In genomic region chr10:75932081-75932678, GRCm38 (mm10) we compare ENCODE assay signal across 8 mouse cellular contexts. TPM values are rescaled to one million over a fixed set of nuclear protein-coding genes. Genes with fewer than 3 reads are reported as not detected.
DNase-seq lines count a peak whose midpoint lies in the region; ATAC-seq lines count a peak whose summit lies in the region.

No protein-coding gene starts in this region.

- peak overlapping the region; percentile 84 for H3K27ac ChIP-seq in embryonic facial prominence, embryonic 14.5 days (replicated peaks; ENCODE audit: low read depth, low read length)
- H3K27ac ChIP-seq in limb, embryonic 13.5 days = peak overlapping the region; percentile 85
- 0 out of 2 replicates have a peak overlapping the region, but pooled peaks have one; percentile 45 for H3K27ac ChIP-seq in midbrain, embryonic 14.5 days (replicated peaks; ENCODE audit: low read depth, low read length)

- intact Hi-C loops in heart, postnatal 36 days (cut with DNase I) = no loop called here

- H3K9ac ChIP-seq in embryonic facial prominence, embryonic 14.5 days (ENCODE audit: low read depth, low read length) = peak overlapping the region; percentile 88
- H3K9ac ChIP-seq in limb, embryonic 13.5 days = peak overlapping the region; percentile 96
- H3K9ac ChIP-seq in midbrain, embryonic 14.5 days (replicated peaks; ENCODE audit: low read length) = peak overlapping the region; percentile 79

- peak overlapping the region; percentile 88 for H3K4me2 ChIP-seq in embryonic facial prominence, embryonic 14.5 days (ENCODE audit: low read depth, low read length)
- peak overlapping the region; percentile 89 for H3K4me2 ChIP-seq in limb, embryonic 13.5 days (replicated peaks)
- peak overlapping the region; percentile 95 for H3K4me2 ChIP-seq in midbrain, embryonic 14.5 days (ENCODE audit: low read length)

- peaks cover 30% of the 10 kb centered on the region for H3K4me1 ChIP-seq in embryonic facial prominence, embryonic 14.5 days (ENCODE audit: control insufficient read depth, insufficient read depth, low read length)
- peaks cover 51% of the 10 kb centered on the region for H3K4me1 ChIP-seq in limb, embryonic 13.5 days
- peaks cover 34% of the 10 kb centered on the region for H3K4me1 ChIP-seq in midbrain, embryonic 14.5 days (ENCODE audit: control insufficient read depth, insufficient read depth, low read length)

- WGBS in embryonic facial prominence, embryonic 14.5 days = under 1% methylated on average over 23 of the region's 44 CpGs
- WGBS in limb, embryonic 13.5 days = under 1% methylated on average over 44 of the region's 44 CpGs
- WGBS in midbrain, embryonic 14.5 days = 1% methylated on average over 41 of the region's 44 CpGs

- peak overlapping the region; percentile 60 for H3K4me3 ChIP-seq in embryonic facial prominence, embryonic 14.5 days (ENCODE audit: low read depth, low read length)
- peak overlapping the region; percentile 71 for H3K4me3 ChIP-seq in limb, embryonic 13.5 days
- peak overlapping the region; percentile 50 for H3K4me3 ChIP-seq in midbrain, embryonic 14.5 days (replicated peaks; ENCODE audit: low read depth, low read length)

- H3K27me3 ChIP-seq in embryonic facial prominence, embryonic 14.5 days (replicated peaks; ENCODE audit: control insufficient read depth, insufficient read depth, low read length) = peaks cover 17% of the 10 kb centered on the region
- peaks cover 25% of the 10 kb centered on the region for H3K27me3 ChIP-seq in limb, embryonic 13.5 days
- peaks cover 14% of the 10 kb centered on the region for H3K27me3 ChIP-seq in midbrain, embryonic 14.5 days (ENCODE audit: control insufficient read depth, insufficient read depth, low read length)

- peak; percentile 41 to 45 for DNase-seq in cerebellum, postnatal 10 days
- DNase-seq in cerebellum, adult 8-10 months = no peak
- DNase-seq in MN1 (ENCODE audit: low spot score) = peak; percentile 72
- DNase-seq in embryonic facial prominence, embryonic 14.5 days (ENCODE audit: low spot score) = peak; percentile 78
- peak; percentile 72 to 76 for DNase-seq in heart, postnatal 36 days
- peak; percentile 75 for DNase-seq in midbrain, embryonic 14.5 days
- DNase-seq in thymus, postnatal 36 days = peak; percentile 36 to 48

- peaks cover 12% of the 10 kb centered on the region for H3K36me3 ChIP-seq in embryonic facial prominence, embryonic 14.5 days (ENCODE audit: control insufficient read depth, insufficient read depth, low read length)
- H3K36me3 ChIP-seq in limb, embryonic 13.5 days = peaks cover 14% of the 10 kb centered on the region
- H3K36me3 ChIP-seq in midbrain, embryonic 14.5 days (ENCODE audit: control insufficient read depth, insufficient read depth, low read length) = 0 out of 2 replicates have a peak, but pooled peaks cover 3% of the 10 kb centered on the region

- no peaks in the 10 kb centered on the region for H3K9me3 ChIP-seq in embryonic facial prominence, embryonic 14.5 days (ENCODE audit: control insufficient read depth, low read length)
- no peaks in the 10 kb centered on the region for H3K9me3 ChIP-seq in limb, embryonic 13.5 days
- H3K9me3 ChIP-seq in midbrain, embryonic 14.5 days (ENCODE audit: control insufficient read depth, low read length) = no peaks in the 10 kb centered on the region

- ATAC-seq in embryonic facial prominence, embryonic 14.5 days (ENCODE audit: low read depth) = peak; percentile 75
- ATAC-seq in limb, embryonic 13.5 days (ENCODE audit: low FRiP score, low read depth) = peak; percentile 80
- peak; percentile 65; the same call in 1 of the 2 replicates for ATAC-seq in midbrain, embryonic 14.5 days (ENCODE audit: low FRiP score, low TSS enrichment)

RNA-seq across cellular contexts. Expression of gene Chchd10, which starts 0.8 kb away (rescaled TPM):
- polyA plus RNA-seq in embryonic facial prominence, embryonic 14.5 days (2014; fragmentation: Nextera tagmentation; extraction: Ambion mirVana) = 28.3 and 53.3 TPM in 2 replicates
- 1,000 to 10,000 TPM; 1,903 to 1,946 TPM for total RNA-seq in heart, postnatal 36 days (2021)
- polyA plus RNA-seq in limb, embryonic 13.5 days (2015; fragmentation: Nextera tagmentation; extraction: Ambion mirVana) = 9.8 and 11.5 TPM in 2 replicates
- polyA plus RNA-seq in midbrain, embryonic 14.5 days (2014; fragmentation: Nextera tagmentation; extraction: Ambion mirVana) = 44.2 and 76.8 TPM in 2 replicates

RNA-seq across cellular contexts. Expression of gene Mmp11, which starts 4.1 kb away (rescaled TPM):
- polyA plus RNA-seq in embryonic facial prominence, embryonic 14.5 days (2014; fragmentation: Nextera tagmentation; extraction: Ambion mirVana) = 53.6 and 72.3 TPM in 2 replicates
- 1 to 10 TPM; 5.9 to 7.7 TPM for total RNA-seq in heart, postnatal 36 days (2021)
- polyA plus RNA-seq in limb, embryonic 13.5 days (2015; fragmentation: Nextera tagmentation; extraction: Ambion mirVana) = 194 and 198 TPM in 2 replicates
- 13.3 and 16.5 TPM in 2 replicates for polyA plus RNA-seq in midbrain, embryonic 14.5 days (2014; fragmentation: Nextera tagmentation; extraction: Ambion mirVana)

RNA-seq across cellular contexts. Expression of gene Gm867, which starts 8.3 kb away (rescaled TPM):
- 0.24 TPM in 1 of 2 replicates, not detected in the other for polyA plus RNA-seq in embryonic facial prominence, embryonic 14.5 days (2014; fragmentation: Nextera tagmentation; extraction: Ambion mirVana)
- total RNA-seq in heart, postnatal 36 days (2021) = not detected
- polyA plus RNA-seq in limb, embryonic 13.5 days (2015; fragmentation: Nextera tagmentation; extraction: Ambion mirVana) = 0.15 TPM in 1 of 2 replicates, not detected in the other
- 0.22 and 0.53 TPM in 2 replicates for polyA plus RNA-seq in midbrain, embryonic 14.5 days (2014; fragmentation: Nextera tagmentation; extraction: Ambion mirVana)

RNA-seq across cellular contexts. Expression of gene Vpreb3, which starts 10.7 kb away (rescaled TPM):
- 1.1 and 1.4 TPM in 2 replicates for polyA plus RNA-seq in embryonic facial prominence, embryonic 14.5 days (2014; fragmentation: Nextera tagmentation; extraction: Ambion mirVana)
- total RNA-seq in heart, postnatal 36 days (2021) = not detected
- polyA plus RNA-seq in limb, embryonic 13.5 days (2015; fragmentation: Nextera tagmentation; extraction: Ambion mirVana) = 0.33 and 0.66 TPM in 2 replicates
- polyA plus RNA-seq in midbrain, embryonic 14.5 days (2014; fragmentation: Nextera tagmentation; extraction: Ambion mirVana) = not detected in 2 replicates

RNA-seq across cellular contexts. Expression of gene Smarcb1, which starts 10.8 kb away (rescaled TPM):
- polyA plus RNA-seq in embryonic facial prominence, embryonic 14.5 days (2014; fragmentation: Nextera tagmentation; extraction: Ambion mirVana) = 150 and 173 TPM in 2 replicates
- 10 to 100 TPM; 20.0 to 20.6 TPM for total RNA-seq in heart, postnatal 36 days (2021)
- polyA plus RNA-seq in limb, embryonic 13.5 days (2015; fragmentation: Nextera tagmentation; extraction: Ambion mirVana) = 247 and 248 TPM in 2 replicates
- polyA plus RNA-seq in midbrain, embryonic 14.5 days (2014; fragmentation: Nextera tagmentation; extraction: Ambion mirVana) = 277 and 283 TPM in 2 replicates
